Mouse (Mus musculus) stomach, postnatal 0 days (tissue): ENCODE results near the gene Il23r.

Experiments used
- CTCF ChIP-seq: IDR thresholded peaks from 2 replicates; pipeline ENCODE4 v1.5.1; 2016; ENCODE audit warnings: antibody characterized with exemption, low read depth, mild to moderate bottlenecking, moderate library complexity
- EP300 ChIP-seq: optimal IDR thresholded peaks from 2 replicates; pipeline ENCODE3; 2016; ENCODE audit warnings: antibody characterized with exemption

DNA sequence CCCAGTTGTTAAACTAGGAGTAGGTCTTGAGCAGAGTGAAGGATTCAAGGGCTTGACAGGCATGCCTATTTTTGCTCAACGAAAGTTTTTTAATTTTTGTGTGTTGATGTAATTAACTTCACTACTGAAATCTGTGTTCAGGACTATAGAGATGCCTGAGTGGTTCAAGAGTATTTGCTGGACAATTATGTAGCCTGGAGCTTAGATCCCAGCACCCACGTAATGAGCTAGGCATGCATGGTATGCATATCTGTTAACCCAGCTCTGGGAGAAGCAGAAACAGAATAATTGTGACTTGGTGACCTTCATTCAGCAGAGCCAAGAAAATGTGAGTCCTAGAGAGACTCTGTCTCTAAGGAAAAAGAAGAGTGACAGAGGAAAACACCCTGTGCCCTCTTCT lies 10.6 kb downstream of the Il23r start:
- TF ChIP-seq EP300 (no peak), CTCF (no peak)
